Mouse (Mus musculus): ENCODE data around the gene Tmem74b.

Tmem74b gene

GRCm38 (mm10) chr2:151742850-151743679 lies 41.3 kb downstream of the Tmem74b start:
- no peak for DNase-seq

GRCm38 (mm10) chr2:151743845-151744244 lies 42.0 kb downstream of the Tmem74b start, which contains the start of gene Psmf1:
Gene Psmf1 (minus strand): TSS chr2:151744186.
- no peak for DNase-seq

GRCm38 (mm10) chr2:151747847-151748705 lies 46.3 kb downstream of the Tmem74b start:
- peak; percentile 87 for DNase-seq

GRCm38 (mm10) chr2:151751330-151751729 lies 49.5 kb downstream of the Tmem74b start:
- DNase-seq: no peak

GRCm38 (mm10) chr2:151756277-151757061 lies 54.7 kb downstream of the Tmem74b start:
- no peak for DNase-seq

- DNase-seq: peak; percentile 29
Observed at GRCm38 (mm10) chr2:151757451-151757850, 55.6 kb downstream of the Tmem74b start.

GRCm38 (mm10) chr2:151758806-151759353 lies 57.1 kb downstream of the Tmem74b start:
- no peak for DNase-seq

All from retina, postnatal 1 day (tissue).